Mouse (Mus musculus): ENCODE measurements around the gene Cgnl1.

Cgnl1 gene

GRCm38 (mm10) chr9:71770991-71771767, at the start of gene Cgnl1:
Cgnl1 (minus strand) TSS chr9:71771602.
- DNase-seq (ENCODE audit: extremely low spot score) = peak; percentile 82

GRCm38 (mm10) chr9:71818453-71818852, 47.1 kb upstream of the Cgnl1 start:
- DNase-seq (ENCODE audit: extremely low spot score) = no peak

GRCm38 (mm10) chr9:71816121-71816520, 44.7 kb upstream of the Cgnl1 start:
- DNase-seq (ENCODE audit: extremely low spot score) = no peak

- no peak for DNase-seq (ENCODE audit: extremely low spot score)
Observed at GRCm38 (mm10) chr9:71813565-71813964, 42.2 kb upstream of the Cgnl1 start.

- DNase-seq (ENCODE audit: extremely low spot score) = no peak
Observed at GRCm38 (mm10) chr9:71812914-71813313, 41.5 kb upstream of the Cgnl1 start.

GRCm38 (mm10) chr9:71812402-71812801, 41.0 kb upstream of the Cgnl1 start:
- DNase-seq (ENCODE audit: extremely low spot score) = no peak

GRCm38 (mm10) chr9:71811404-71811803, 40.0 kb upstream of the Cgnl1 start:
- DNase-seq (ENCODE audit: extremely low spot score) = no peak

GRCm38 (mm10) chr9:71810723-71811122, 39.3 kb upstream of the Cgnl1 start:
- DNase-seq (ENCODE audit: extremely low spot score) = no peak

- no peak for DNase-seq (ENCODE audit: extremely low spot score)
Observed at GRCm38 (mm10) chr9:71808640-71809254, 37.3 kb upstream of the Cgnl1 start.

GRCm38 (mm10) chr9:71807801-71808200, 36.4 kb upstream of the Cgnl1 start:
- DNase-seq (ENCODE audit: extremely low spot score) = no peak

GRCm38 (mm10) chr9:71806422-71806805, 35.0 kb upstream of the Cgnl1 start:
- DNase-seq (ENCODE audit: extremely low spot score) = peak; percentile 88

- DNase-seq (ENCODE audit: extremely low spot score) = no peak
Observed at GRCm38 (mm10) chr9:71805646-71806421, 34.4 kb upstream of the Cgnl1 start.

GRCm38 (mm10) chr9:71804116-71804515, 32.7 kb upstream of the Cgnl1 start:
- DNase-seq (ENCODE audit: extremely low spot score) = no peak

GRCm38 (mm10) chr9:71803281-71803680, 31.9 kb upstream of the Cgnl1 start:
- DNase-seq (ENCODE audit: extremely low spot score) = no peak

- no peak for DNase-seq (ENCODE audit: extremely low spot score)
Observed at GRCm38 (mm10) chr9:71799598-71799997, 28.2 kb upstream of the Cgnl1 start.

GRCm38 (mm10) chr9:71798176-71798575, 26.8 kb upstream of the Cgnl1 start:
- no peak for DNase-seq (ENCODE audit: extremely low spot score)

GRCm38 (mm10) chr9:71777404-71777803, 6.0 kb upstream of the Cgnl1 start:
- DNase-seq (ENCODE audit: extremely low spot score) = no peak

- no peak for DNase-seq (ENCODE audit: extremely low spot score)
Observed at GRCm38 (mm10) chr9:71776337-71776736, 4.9 kb upstream of the Cgnl1 start.

- DNase-seq (ENCODE audit: extremely low spot score) = no peak
Observed at GRCm38 (mm10) chr9:71773563-71773962, 2.2 kb upstream of the Cgnl1 start.

- no peak for DNase-seq (ENCODE audit: extremely low spot score)
Observed at GRCm38 (mm10) chr9:71772338-71772737, 936 bp upstream of the Cgnl1 start.

GRCm38 (mm10) chr9:71770484-71770883, 918 bp downstream of the Cgnl1 start:
- DNase-seq (ENCODE audit: extremely low spot score) = peak; percentile 31

- no peak for DNase-seq (ENCODE audit: extremely low spot score)
Observed at GRCm38 (mm10) chr9:71769701-71770100, 1.7 kb downstream of the Cgnl1 start.

GRCm38 (mm10) chr9:71768119-71768518, 3.3 kb downstream of the Cgnl1 start:
- DNase-seq (ENCODE audit: extremely low spot score) = no peak
